Mouse (Mus musculus): ENCODE measurements around the gene Taf5l.

GRCm38 (mm10) chr8:124039351-124039750 lies 18.2 kb upstream of the Taf5l start:
- TF ChIP-seq CTCF (IDR thresholded peaks at IDR 0.05; ENCODE audit: borderline replicate concordance, insufficient read depth, low read depth, low read length) (no peak), POLR2A (IDR thresholded peaks at IDR 0.05; ENCODE audit: borderline replicate concordance, insufficient read depth, low read length) (no peak)
